Mouse (Mus musculus) heart, adult 9 months (tissue): Measurements from ENCODE around the gene Metap1d.

ENCODE experiments used
- DNase-seq, 2 experiments: peaks; one replicate each; pipeline ENCODE4 v3.0.0; 2022; ENCODE audit warnings: low spot score in 2 of 2

Metap1d gene

GRCm38 (mm10) chr2:71544391-71545285, 91.6 kb downstream of the Metap1d start:
- no peak for DNase-seq

GRCm38 (mm10) chr2:71545401-71545881, 92.4 kb downstream of the Metap1d start:
- DNase-seq: no peak

GRCm38 (mm10) chr2:71545882-71546639, 93.0 kb downstream of the Metap1d start:
- DNase-seq: no peak

- no peak for DNase-seq
Observed at GRCm38 (mm10) chr2:71546640-71547071, 93.6 kb downstream of the Metap1d start, which contains the start of gene Dlx2. Dlx2 (minus strand) TSS chr2:71546754.

GRCm38 (mm10) chr2:71547829-71548228, 94.8 kb downstream of the Metap1d start:
- DNase-seq: peak in 1 of 2 experiments; percentile 55

GRCm38 (mm10) chr2:71550330-71550729, 97.3 kb downstream of the Metap1d start:
- DNase-seq: no peak

- DNase-seq: no peak
Observed at GRCm38 (mm10) chr2:71551704-71552103, 98.6 kb downstream of the Metap1d start.

GRCm38 (mm10) chr2:71556071-71556470, 103.0 kb downstream of the Metap1d start:
- no peak for DNase-seq

- no peak for DNase-seq
Observed at GRCm38 (mm10) chr2:71566466-71566865, 113.4 kb downstream of the Metap1d start.

- no peak for DNase-seq
Observed at GRCm38 (mm10) chr2:71573736-71574135, 120.7 kb downstream of the Metap1d start.
